21 mouse cellular contexts compared by ENCODE assay signal in genomic region chr5:64254278-64254677, GRCm38 (mm10).
DNase-seq lines count a peak whose midpoint lies in the region; ATAC-seq and TF ChIP-seq lines count a peak whose summit lies in the region.
"Had no signal": no experiment of that assay in that cellular context is flagged by ENCODE, and none has a peak within 500 bp of the region (broad histone marks: within the 10 kb centered on the region; RNA-seq: fewer than 3 reads in every experiment).

No protein-coding gene starts in this region.

- no peaks in the 10 kb centered on the region for H3K27me3 ChIP-seq in heart, embryonic 10.5 days (ENCODE audit: insufficient read depth, poor library complexity, severe bottlenecking)
- H3K27me3 ChIP-seq in heart, embryonic 11.5 days (ENCODE audit: control insufficient read depth, insufficient read depth, low read length), result no peaks in the 10 kb centered on the region
- H3K27me3 ChIP-seq in kidney, embryonic 16.5 days (ENCODE audit: insufficient read depth, low read length), result no peaks in the 10 kb centered on the region
- H3K27me3 ChIP-seq in stomach, embryonic 16.5 days (ENCODE audit: control insufficient read depth, insufficient read depth, low read length), result no peaks in the 10 kb centered on the region
- H3K27me3 ChIP-seq in stomach, postnatal 0 days (ENCODE audit: control insufficient read depth, insufficient read depth, low read length), result no peaks in the 10 kb centered on the region
- no peaks in the 10 kb centered on the region for H3K27me3 ChIP-seq in small intestine, adult 2 months (ENCODE audit: control insufficient read depth, insufficient read depth, low read length)
- H3K27me3 ChIP-seq: heart, embryonic 12.5 days; hindbrain, embryonic 12.5 days; Patski had no signal

- peaks cover 28% of the 10 kb centered on the region for H3K4me1 ChIP-seq in heart, embryonic 10.5 days
- peaks cover 24% of the 10 kb centered on the region for H3K4me1 ChIP-seq in heart, embryonic 11.5 days (ENCODE audit: control insufficient read depth, insufficient read depth, low read length)
- H3K4me1 ChIP-seq in kidney, embryonic 16.5 days (ENCODE audit: insufficient read depth, low read length), result peaks cover 26% of the 10 kb centered on the region
- peaks cover 11% of the 10 kb centered on the region for H3K4me1 ChIP-seq in stomach, embryonic 16.5 days (ENCODE audit: control insufficient read depth, insufficient read depth, low read length)
- peaks cover 4% of the 10 kb centered on the region; the same call in 1 of the 2 replicates for H3K4me1 ChIP-seq in stomach, postnatal 0 days (replicated peaks; ENCODE audit: control insufficient read depth, insufficient read depth)
- H3K4me1 ChIP-seq in small intestine, adult 2 months (ENCODE audit: control insufficient read depth, insufficient read depth, insufficient read length, low read length), result peaks cover 11% of the 10 kb centered on the region; the same call in 1 of the 2 replicates

- no peak for DNase-seq in heart, embryonic 10.5 days (ENCODE audit: low spot score)
- DNase-seq in kidney, adult 11 months, result no peak
- DNase-seq in stomach, postnatal 0 days (ENCODE audit: low spot score), result no peak
- no peak for DNase-seq in adrenal gland, adult 18-20 months (ENCODE audit: low spot score in 2 of 2)
- DNase-seq: adrenal gland, adult 2 months; adrenal gland, postnatal 25 days; cerebellum, adult 18-20 months; cerebellum, adult 9-11 months; gastrocnemius, postnatal 10 days; heart, adult 18-20 months had no signal

- no peak for ATAC-seq in heart, embryonic 11.5 days (replicated peaks; ENCODE audit: insufficient number of reproducible peaks, low FRiP score, low TSS enrichment)
- ATAC-seq in kidney, embryonic 16.5 days (ENCODE audit: low FRiP score, low TSS enrichment), result no peak
- ATAC-seq in stomach, embryonic 16.5 days (ENCODE audit: insufficient read depth, low FRiP score), result no peak
- ATAC-seq in stomach, postnatal 0 days (ENCODE audit: low FRiP score, low TSS enrichment), result no peak
- ATAC-seq: activated CD4-positive, CD25-positive, alpha-beta regulatory T cell, adult 4 months; forebrain, embryonic 14.5 days; hindbrain, embryonic 16.5 days; Patski had no signal

- H3K9ac ChIP-seq in heart, embryonic 11.5 days (ENCODE audit: low read depth, low read length), result no peak overlapping the region
- no peak overlapping the region for H3K9ac ChIP-seq in kidney, embryonic 16.5 days (replicated peaks; ENCODE audit: low read length)
- H3K9ac ChIP-seq in stomach, embryonic 16.5 days (ENCODE audit: low read length), result no peak overlapping the region
- no peak overlapping the region for H3K9ac ChIP-seq in stomach, postnatal 0 days (ENCODE audit: low read length)
- H3K9ac ChIP-seq: heart, embryonic 12.5 days; hindbrain, embryonic 12.5 days had no signal

- peaks cover 20% of the 10 kb centered on the region for H3K36me3 ChIP-seq in heart, embryonic 10.5 days
- H3K36me3 ChIP-seq in heart, embryonic 11.5 days (ENCODE audit: control insufficient read depth, insufficient read depth, low read length), result no peaks in the 10 kb centered on the region
- no peaks in the 10 kb centered on the region for H3K36me3 ChIP-seq in kidney, embryonic 16.5 days (ENCODE audit: insufficient read depth, low read length)
- H3K36me3 ChIP-seq in stomach, embryonic 16.5 days (ENCODE audit: control insufficient read depth, insufficient read depth, low read length), result 0 out of 2 replicates have a peak, but pooled peaks cover 3% of the 10 kb centered on the region
- H3K36me3 ChIP-seq in stomach, postnatal 0 days (ENCODE audit: control insufficient read depth, insufficient read depth, low read length), result peaks cover 2% of the 10 kb centered on the region; the same call in 1 of the 2 replicates
- peaks cover 11% of the 10 kb centered on the region for H3K36me3 ChIP-seq in small intestine, adult 2 months (ENCODE audit: control insufficient read depth, insufficient read depth, low read length)

- no peak for TF ChIP-seq POLR2A in small intestine, adult 2 months (IDR thresholded peaks at IDR 0.05; ENCODE audit: low read depth, low read length)

- 32% methylated on average over 3 of the region's 3 CpGs for WGBS in heart, embryonic 10.5 days
- 45% methylated on average over 3 of the region's 3 CpGs for WGBS in heart, embryonic 11.5 days (ENCODE audit: insufficient replicate concordance)
- 67% methylated on average over 3 of the region's 3 CpGs for WGBS in kidney, embryonic 16.5 days
- WGBS in stomach, embryonic 16.5 days, result 54% methylated on average over 3 of the region's 3 CpGs
- WGBS in stomach, postnatal 0 days, result 49% methylated on average over 3 of the region's 3 CpGs
- 28% methylated on average over 3 of the region's 3 CpGs for WGBS in small intestine, adult 2 months

- no peak for TF ChIP-seq EP300 in stomach, postnatal 0 days (optimal IDR thresholded peaks at IDR 0.05)

- H3K9me3 ChIP-seq in heart, embryonic 10.5 days, result no peaks in the 10 kb centered on the region
- H3K9me3 ChIP-seq in heart, embryonic 11.5 days (replicated peaks; ENCODE audit: control insufficient read depth, low read length), result no peaks in the 10 kb centered on the region
- H3K9me3 ChIP-seq in kidney, embryonic 16.5 days (ENCODE audit: low read length), result no peaks in the 10 kb centered on the region
- H3K9me3 ChIP-seq in stomach, embryonic 16.5 days (replicated peaks; ENCODE audit: control insufficient read depth, low read length), result no peaks in the 10 kb centered on the region
- H3K9me3 ChIP-seq in stomach, postnatal 0 days (ENCODE audit: control insufficient read depth, low read length), result no peaks in the 10 kb centered on the region
- H3K9me3 ChIP-seq: embryonic facial prominence, embryonic 10.5 days; heart, embryonic 12.5 days; hindbrain, embryonic 12.5 days had no signal

- no peak for TF ChIP-seq CTCF in stomach, postnatal 0 days (IDR thresholded peaks at IDR 0.05; ENCODE audit: low read depth)
- no peak for TF ChIP-seq CTCF in small intestine, adult 2 months (IDR thresholded peaks at IDR 0.05; ENCODE audit: extremely low read depth, insufficient read length, insufficient replicate concordance, low read depth, low read length)

- no peak overlapping the region for H3K4me2 ChIP-seq in heart, embryonic 11.5 days
- no peak overlapping the region for H3K4me2 ChIP-seq in kidney, embryonic 16.5 days (replicated peaks; ENCODE audit: low read depth, low read length)
- H3K4me2 ChIP-seq in stomach, embryonic 16.5 days (ENCODE audit: low read depth, low read length), result no peak overlapping the region; the same call in 1 of the 2 replicates
- no peak overlapping the region for H3K4me2 ChIP-seq in stomach, postnatal 0 days (replicated peaks; ENCODE audit: low read depth)
- H3K4me2 ChIP-seq: heart, embryonic 12.5 days; hindbrain, embryonic 12.5 days had no signal

- H3K27ac ChIP-seq in heart, embryonic 10.5 days, result peak overlapping the region; percentile 69
- H3K27ac ChIP-seq in heart, embryonic 11.5 days (ENCODE audit: low read depth, low read length), result no peak overlapping the region
- peak overlapping the region; percentile 48 for H3K27ac ChIP-seq in kidney, embryonic 16.5 days (ENCODE audit: low read length)
- H3K27ac ChIP-seq in stomach, embryonic 16.5 days (ENCODE audit: low read length), result peak overlapping the region; percentile 46
- H3K27ac ChIP-seq in stomach, postnatal 0 days (replicated peaks), result no peak overlapping the region
- H3K27ac ChIP-seq in small intestine, adult 2 months (ENCODE audit: insufficient read depth, low read depth, low read length), result peak overlapping the region; percentile 68; the same call in 1 of the 2 replicates
- H3K27ac ChIP-seq: embryonic facial prominence, embryonic 10.5 days; hindbrain, embryonic 12.5 days had no signal

- H3K4me3 ChIP-seq in heart, embryonic 10.5 days, result no peak overlapping the region
- H3K4me3 ChIP-seq in heart, embryonic 11.5 days (ENCODE audit: low read depth, low read length), result no peak overlapping the region
- no peak overlapping the region for H3K4me3 ChIP-seq in kidney, embryonic 16.5 days (ENCODE audit: low read length)
- H3K4me3 ChIP-seq in stomach, embryonic 16.5 days (replicated peaks; ENCODE audit: low read length), result no peak overlapping the region
- no peak overlapping the region for H3K4me3 ChIP-seq in stomach, postnatal 0 days (ENCODE audit: low read depth, low read length)
- H3K4me3 ChIP-seq in small intestine, adult 2 months (ENCODE audit: low read depth, low read length), result no peak overlapping the region
- H3K4me3 ChIP-seq: embryonic facial prominence, embryonic 10.5 days; heart, embryonic 12.5 days; hindbrain, embryonic 12.5 days had no signal

Comparison
In these comparisons a context has a peak if more than half of its experiments do, and no peak if none do; other contexts are left out.
1. H3K27ac ChIP-seq: peak in heart, embryonic 10.5 days (single experiment), kidney, embryonic 16.5 days (single experiment), stomach, embryonic 16.5 days (single experiment) and small intestine, adult 2 months (single experiment); none in heart, embryonic 11.5 days (single experiment) and stomach, postnatal 0 days (single experiment).